Mouse (Mus musculus) kidney, embryonic 14.5 days (tissue): Measurements from ENCODE around the gene Lsm12. TPM values are rescaled to one million over a fixed set of nuclear protein-coding genes. Genes with fewer than 3 reads are reported as not detected.

Experiments used
- ATAC-seq: fragments of 200-750 bp; cut with Nextera tagmentation; 2 replicates; pipeline ENCODE4 v1.8.0; 2017; ENCODE audit warnings: moderate number of reproducible peaks, mild to moderate bottlenecking, moderate TSS enrichment, moderate library complexity; ENCODE audit not compliant: low FRiP score, low TSS enrichment
- H3K27ac ChIP-seq: fragments of 300-500 bp; sonication (generic); 2 replicates; pipeline ENCODE4 v1.5.1; 2014; ENCODE audit warnings: low read depth, mild to moderate bottlenecking, low read length, moderate library complexity, mixed read lengths
- H3K27me3 ChIP-seq: fragments of 300-500 bp; sonication (generic); 2 replicates; pipeline ENCODE4 v1.6.1; 2014; ENCODE audit warnings: mild to moderate bottlenecking, low read length; ENCODE audit not compliant: control insufficient read depth, insufficient read depth
- H3K36me3 ChIP-seq: fragments of 300-500 bp; sonication (generic); 2 replicates; pipeline ENCODE4 v1.6.1; 2014; ENCODE audit warnings: low read length, mixed read lengths; ENCODE audit not compliant: control insufficient read depth, insufficient read depth
- H3K4me1 ChIP-seq: fragments of 300-500 bp; sonication (generic); 2 replicates; pipeline ENCODE4 v1.6.1; 2014; ENCODE audit warnings: low read length, mixed read lengths; ENCODE audit not compliant: control insufficient read depth, insufficient read depth
- H3K4me2 ChIP-seq: fragments of 300-500 bp; sonication (generic); replicated peaks from 2 replicates; pipeline ENCODE4 v1.6.1; 2014; ENCODE audit warnings: low read depth, mild to moderate bottlenecking, low read length
- H3K4me3 ChIP-seq: fragments of 300-500 bp; sonication (generic); 2 replicates; pipeline ENCODE4 v1.5.1; 2014; ENCODE audit warnings: mild to moderate bottlenecking, low read length
- H3K9ac ChIP-seq: fragments of 300-500 bp; sonication (generic); 2 replicates; pipeline ENCODE4 v1.6.1; 2014; ENCODE audit warnings: low read depth, mild to moderate bottlenecking, low read length, moderate library complexity
- H3K9me3 ChIP-seq: fragments of 300-500 bp; sonication (generic); 2 replicates; pipeline ENCODE4 v1.6.1; 2016; ENCODE audit warnings: low read length; ENCODE audit not compliant: control insufficient read depth
- WGBS: fragments of 180-500 bp; shearing (Covaris S2); extraction: QIAGEN DNeasy Blood & Tissue Kit; methylation state at CpG from one replicate; pipeline ENCODE4 v1.1.7; 2014; 5-methylcytosine and 5-hydroxymethylcytosine counted together
- polyA plus RNA-seq: library from polyadenylated mRNA; unstranded; fragments of >200 nt; fragmentation: Nextera tagmentation; extraction: Ambion mirVana; gene quantifications from 2 replicates; pipeline ENCODE4 v1.2.1, GENCODE M21; 2014

Gene Lsm12
- polyA plus RNA-seq, 1 experiment from 2014 or later, result 93.9 TPM

DNA sequence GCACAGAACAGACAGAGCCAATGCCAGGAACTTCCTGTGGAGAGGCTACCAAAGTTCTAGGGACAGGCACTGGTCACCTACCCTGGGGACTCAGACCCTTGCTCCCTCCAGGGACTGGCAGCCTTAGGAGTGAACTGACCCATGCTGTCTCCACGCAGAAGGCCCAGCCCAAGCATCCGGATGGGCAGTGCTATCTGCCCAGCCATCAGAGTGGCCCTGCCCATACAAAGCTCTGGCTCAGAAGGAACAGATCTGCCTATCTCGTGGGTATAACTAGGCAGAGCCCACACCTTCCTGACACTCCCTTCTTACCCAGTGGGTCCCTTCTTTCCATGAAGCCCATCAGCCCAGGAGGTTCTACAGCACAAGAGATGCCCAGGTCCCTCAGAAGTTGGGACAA lies 25.1 kb upstream of the Lsm12 start:
- Histone ChIP-seq H3K27ac (no peak overlapping the region), H3K4me2 (no peak overlapping the region), H3K9ac (no peak overlapping the region), H3K4me3 (no peak overlapping the region), H3K9me3 (no peaks in the 10 kb centered on the region), H3K4me1 (peaks cover 50% of the 10 kb centered on the region), H3K27me3 (no peaks in the 10 kb centered on the region), H3K36me3 (peaks cover 13% of the 10 kb centered on the region; the same call in 1 of the 2 replicates)
- WGBS, result 74% methylated on average over 3 of the region's 3 CpGs
- ATAC-seq, result no peak

DNA sequence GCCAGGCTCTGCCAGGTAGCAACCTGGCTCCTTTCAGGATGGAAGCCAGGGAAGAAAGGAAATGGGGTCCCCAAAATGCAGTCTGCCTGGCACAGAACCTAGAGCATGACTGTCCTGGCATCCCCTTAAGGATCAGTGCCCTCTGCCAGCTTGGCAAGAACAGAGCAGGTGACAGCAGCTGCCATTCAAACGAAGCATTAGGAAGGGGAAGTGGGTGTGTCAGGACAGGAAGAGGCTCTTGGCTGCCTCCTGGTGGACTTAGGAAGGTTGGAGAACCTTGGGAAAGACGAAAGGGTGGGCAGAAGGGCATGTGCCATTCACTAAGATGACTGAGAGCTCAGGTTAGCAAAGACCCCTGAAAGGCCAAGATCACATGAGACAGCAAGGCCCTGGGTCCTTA lies 24.6 kb upstream of the Lsm12 start:
- H3K9me3 ChIP-seq, result no peaks in the 10 kb centered on the region
- peaks cover 13% of the 10 kb centered on the region; the same call in 1 of the 2 replicates for H3K36me3 ChIP-seq
- H3K4me2 ChIP-seq, result no peak overlapping the region
- WGBS, result 37% methylated on average over 2 of the region's 2 CpGs
- ATAC-seq, result no peak
- H3K27me3 ChIP-seq, result no peaks in the 10 kb centered on the region
- H3K4me3 ChIP-seq, result no peak overlapping the region
- no peak overlapping the region for H3K9ac ChIP-seq
- H3K4me1 ChIP-seq, result peaks cover 46% of the 10 kb centered on the region
- no peak overlapping the region for H3K27ac ChIP-seq

DNA sequence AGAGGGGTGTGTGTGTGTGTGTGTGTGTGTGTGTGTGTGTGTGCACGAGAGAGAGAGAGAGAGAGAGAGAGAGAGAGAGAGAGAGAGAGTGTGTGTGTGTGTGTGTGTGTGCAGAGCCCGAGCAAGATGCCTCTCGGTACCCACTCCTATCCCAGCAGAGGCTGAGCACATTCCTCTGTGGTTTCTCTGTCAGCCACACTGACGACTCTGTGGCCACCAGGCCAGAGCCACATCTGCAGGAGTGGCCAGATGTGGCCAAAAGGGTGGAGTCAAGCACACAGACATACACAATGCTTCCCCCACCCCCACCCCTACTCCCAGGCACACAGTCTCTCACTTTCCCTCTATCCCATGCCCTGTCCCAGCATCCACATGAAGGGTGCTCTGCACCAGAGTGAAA lies 23.8 kb upstream of the Lsm12 start:
- no peak overlapping the region for H3K9ac ChIP-seq
- WGBS, result 40% methylated on average over 3 of the region's 4 CpGs
- no peak overlapping the region for H3K4me3 ChIP-seq
- no peaks in the 10 kb centered on the region for H3K27me3 ChIP-seq
- no peak overlapping the region for H3K4me2 ChIP-seq
- no peaks in the 10 kb centered on the region for H3K9me3 ChIP-seq
- peaks cover 38% of the 10 kb centered on the region for H3K4me1 ChIP-seq
- H3K27ac ChIP-seq, result no peak overlapping the region
- peaks cover 22% of the 10 kb centered on the region; the same call in 1 of the 2 replicates for H3K36me3 ChIP-seq
- ATAC-seq, result no peak

DNA sequence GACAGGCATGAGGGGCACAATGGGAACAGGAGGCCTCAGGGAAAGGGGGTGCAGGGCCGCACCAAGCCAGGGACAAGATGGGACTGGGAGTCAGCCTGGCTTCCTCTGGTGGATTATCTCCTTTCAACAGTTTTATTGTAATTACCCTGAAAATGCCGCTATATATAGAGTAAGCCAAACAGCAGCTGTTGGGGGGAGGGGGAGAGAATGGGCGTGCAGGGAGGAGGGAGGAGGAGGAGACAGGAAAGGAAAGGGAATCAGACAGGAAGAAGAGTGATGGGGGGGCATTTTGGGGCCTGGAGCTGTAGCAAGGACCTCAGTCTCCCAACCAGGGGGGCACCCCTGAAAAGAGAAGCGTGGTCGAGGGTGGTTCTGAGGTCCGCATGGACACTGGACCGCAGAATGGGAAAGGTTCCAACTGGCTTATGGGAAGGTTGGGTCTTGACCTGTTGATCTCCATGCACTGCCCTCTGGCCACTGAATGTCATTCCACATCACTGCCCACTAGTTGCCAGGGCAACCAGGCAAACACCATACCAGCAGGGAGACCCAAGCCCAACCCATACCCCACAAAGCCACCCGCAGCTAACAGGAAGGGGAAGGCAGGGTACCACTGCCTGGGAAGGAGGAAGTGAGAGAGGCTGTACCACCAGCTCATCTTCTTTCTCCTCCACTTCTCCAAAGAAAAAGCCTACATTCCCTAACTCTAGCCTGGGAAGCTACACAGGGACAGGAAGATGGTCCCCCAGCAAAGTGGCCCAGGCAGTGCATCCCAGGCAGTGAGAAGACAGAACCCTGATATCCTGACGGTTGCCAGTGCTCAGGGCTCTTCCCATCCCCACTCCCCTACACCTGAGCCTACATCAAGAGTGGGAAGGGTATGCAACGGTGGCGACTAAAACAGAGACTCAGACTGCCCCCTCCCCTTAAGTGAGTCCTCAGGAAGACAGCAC lies 23.0 kb upstream of the Lsm12 start:
- Histone ChIP-seq H3K9ac (no peak overlapping the region), H3K27ac (no peak overlapping the region), H3K9me3 (no peaks in the 10 kb centered on the region), H3K36me3 (peaks cover 27% of the 10 kb centered on the region; the same call in 1 of the 2 replicates), H3K4me1 (peaks cover 32% of the 10 kb centered on the region), H3K4me3 (no peak overlapping the region), H3K27me3 (no peaks in the 10 kb centered on the region), H3K4me2 (no peak overlapping the region)
- 55% methylated on average over 11 of the region's 11 CpGs for WGBS
- ATAC-seq, result no peak

DNA sequence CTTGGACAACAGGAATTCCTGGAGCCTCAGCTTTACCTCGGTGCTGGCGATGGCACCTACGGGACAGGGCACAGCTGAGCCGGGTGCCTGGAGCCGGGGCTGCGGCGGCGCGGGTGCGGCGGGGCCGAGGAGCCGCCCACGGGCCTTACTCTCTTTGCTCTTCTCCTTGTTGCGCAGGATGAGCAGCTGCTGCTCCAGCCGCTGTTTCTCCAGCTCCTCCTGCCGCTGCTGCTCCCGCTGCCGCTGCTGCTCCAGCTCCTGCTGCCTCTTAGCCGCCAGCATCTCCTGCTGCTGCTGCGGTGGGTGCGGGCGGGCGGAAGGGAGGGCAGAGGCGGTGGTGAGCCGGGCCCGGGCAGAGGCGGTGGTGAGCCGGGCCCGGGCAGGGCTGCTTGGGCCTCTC lies 21.4 kb upstream of the Lsm12 start:
- Histone ChIP-seq H3K27me3 (no peaks in the 10 kb centered on the region), H3K36me3 (peaks cover 43% of the 10 kb centered on the region), H3K4me3 (no peak overlapping the region), H3K4me2 (no peak overlapping the region), H3K27ac (no peak overlapping the region), H3K9ac (no peak overlapping the region), H3K4me1 (peaks cover 26% of the 10 kb centered on the region), H3K9me3 (no peaks in the 10 kb centered on the region)
- WGBS, result 78% methylated on average over 29 of the region's 30 CpGs
- no peak for ATAC-seq

DNA sequence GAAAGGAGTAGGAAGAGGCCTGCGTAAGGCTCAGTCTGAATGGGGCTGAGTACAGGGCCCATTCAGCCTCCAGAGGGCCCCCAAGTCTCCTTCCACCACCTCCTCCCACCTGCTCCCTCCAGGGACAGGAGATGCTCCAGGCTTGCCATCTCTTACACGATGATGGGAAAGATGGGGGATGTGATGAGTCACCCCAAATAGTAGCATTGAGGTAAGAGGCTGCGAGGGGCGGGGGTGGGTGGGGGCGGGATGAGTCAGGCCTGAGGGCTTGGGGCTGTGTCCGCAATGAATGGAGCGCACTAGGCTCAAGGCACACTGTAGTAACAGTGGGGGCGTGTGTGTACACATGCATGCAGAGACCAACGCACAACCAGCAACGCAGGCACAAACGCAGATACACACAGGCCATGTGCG lies 16.3 kb upstream of the Lsm12 start:
- Histone ChIP-seq H3K4me2 (no peak overlapping the region), H3K27me3 (no peaks in the 10 kb centered on the region), H3K27ac (no peak overlapping the region), H3K4me1 (no peaks in the 10 kb centered on the region; the same call in 1 of the 2 replicates), H3K36me3 (peaks cover 80% of the 10 kb centered on the region), H3K9me3 (no peaks in the 10 kb centered on the region), H3K4me3 (no peak overlapping the region), H3K9ac (no peak overlapping the region)
- 0 out of 2 replicates have a peak, but pooled peaks have one; percentile 3 for ATAC-seq
- 79% methylated on average over 12 of the region's 12 CpGs for WGBS

DNA sequence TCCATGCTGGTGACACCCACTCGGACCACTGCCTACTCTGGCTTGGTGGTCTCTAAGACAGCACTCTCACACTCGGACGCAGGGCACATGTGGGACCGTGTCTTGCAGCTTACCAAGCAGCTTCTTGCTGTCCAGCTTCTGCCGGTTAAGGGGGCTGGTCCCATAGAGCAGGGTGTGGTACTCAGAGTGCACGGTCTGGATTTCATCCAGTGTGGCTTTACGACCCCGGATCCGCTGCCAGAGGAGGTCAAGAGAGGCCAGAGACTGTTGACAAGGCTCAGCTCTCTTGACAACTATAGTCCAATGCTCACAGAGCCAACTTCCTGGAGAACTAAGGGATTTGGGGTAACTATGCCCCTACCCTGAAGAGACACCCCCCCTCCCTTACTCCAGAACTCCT lies 14.8 kb upstream of the Lsm12 start:
- Histone ChIP-seq H3K4me1 (no peaks in the 10 kb centered on the region; the same call in 1 of the 2 replicates), H3K4me3 (no peak overlapping the region), H3K4me2 (no peak overlapping the region), H3K27me3 (no peaks in the 10 kb centered on the region), H3K27ac (no peak overlapping the region), H3K36me3 (peaks cover 85% of the 10 kb centered on the region), H3K9ac (no peak overlapping the region), H3K9me3 (no peaks in the 10 kb centered on the region)
- WGBS, result 43% methylated on average over 9 of the region's 9 CpGs
- no peak for ATAC-seq

DNA sequence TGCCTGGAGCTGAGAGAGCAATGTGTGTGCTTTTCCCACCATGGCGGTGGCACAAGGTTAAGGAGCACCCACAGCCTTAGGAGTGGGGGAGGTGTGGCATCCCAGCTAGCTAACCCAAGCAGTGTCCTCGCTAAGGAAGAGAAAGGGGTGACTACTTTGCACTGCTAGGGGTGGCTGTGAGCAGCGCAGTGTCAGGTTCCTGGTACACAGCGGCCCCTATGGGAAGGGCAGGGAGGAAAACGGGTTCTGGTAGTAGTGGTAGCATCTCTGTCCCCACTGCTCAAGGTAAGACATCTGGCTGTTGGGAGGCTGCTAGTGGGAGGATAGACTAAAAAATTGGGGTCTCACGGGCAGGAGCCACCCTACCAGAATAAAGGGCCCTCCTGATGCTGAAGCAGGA lies 13.1 kb upstream of the Lsm12 start:
- H3K27me3 ChIP-seq, result no peaks in the 10 kb centered on the region
- no peak for ATAC-seq
- no peak overlapping the region for H3K4me2 ChIP-seq
- H3K36me3 ChIP-seq, result peaks cover 84% of the 10 kb centered on the region
- no peak overlapping the region for H3K27ac ChIP-seq
- no peak overlapping the region for H3K9ac ChIP-seq
- no peaks in the 10 kb centered on the region; the same call in 1 of the 2 replicates for H3K4me1 ChIP-seq
- no peaks in the 10 kb centered on the region for H3K9me3 ChIP-seq
- WGBS, result 72% methylated on average over 6 of the region's 6 CpGs
- no peak overlapping the region for H3K4me3 ChIP-seq
